Mouse (Mus musculus): ENCODE data around the gene Carmil1.

The Carmil1 gene

GRCm38 (mm10) chr13:24211229-24211628 lies 69.4 kb downstream of the Carmil1 start:
- no peak for DNase-seq (ENCODE audit: low spot score in 2 of 2)

DNA sequence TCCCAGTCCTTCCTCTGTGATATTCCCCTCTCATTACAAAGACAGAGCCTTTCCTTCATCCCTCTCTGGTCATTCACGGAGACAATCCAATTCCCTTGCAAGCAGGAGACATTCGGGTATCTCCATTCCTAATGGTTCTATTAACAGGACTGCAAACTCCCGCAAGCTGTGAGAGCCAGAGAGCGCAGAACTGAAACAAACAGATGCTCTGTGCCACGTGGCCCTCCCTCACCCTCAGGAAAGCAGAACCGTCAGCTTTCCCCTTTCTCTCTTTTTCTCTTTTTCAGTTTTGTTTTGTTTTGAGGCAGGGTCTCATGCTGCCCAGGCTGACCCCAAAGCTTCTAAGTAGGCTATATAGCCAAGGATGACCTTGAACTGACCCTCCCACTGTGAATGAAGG lies 74.5 kb downstream of the Carmil1 start:
- DNase-seq (ENCODE audit: low spot score in 2 of 2), result no peak

DNA sequence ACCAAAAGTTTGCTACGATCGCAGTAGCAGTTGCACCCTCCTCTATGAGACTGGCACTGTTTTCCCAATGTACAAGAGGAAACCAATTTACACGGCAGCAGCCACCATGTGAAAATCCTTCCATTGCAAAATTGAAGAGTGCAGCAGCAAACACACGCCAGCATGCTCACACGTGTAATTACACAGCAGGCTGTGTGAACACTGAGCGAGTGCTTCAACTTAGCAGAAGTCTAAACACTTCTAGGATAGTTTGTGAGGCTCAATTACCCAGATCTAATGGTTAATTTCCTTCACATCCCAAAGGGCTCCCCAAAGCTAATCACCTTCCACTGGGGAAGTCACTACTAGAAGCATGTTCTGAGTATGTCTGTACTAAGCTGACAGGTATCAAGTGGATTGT lies 78.3 kb downstream of the Carmil1 start:
- no peak for DNase-seq (ENCODE audit: low spot score in 2 of 2)

- DNase-seq (ENCODE audit: low spot score in 2 of 2), result peak; percentile 22 to 60
Measured at GRCm38 (mm10) chr13:24199861-24200543, 80.6 kb downstream of the Carmil1 start.

DNA sequence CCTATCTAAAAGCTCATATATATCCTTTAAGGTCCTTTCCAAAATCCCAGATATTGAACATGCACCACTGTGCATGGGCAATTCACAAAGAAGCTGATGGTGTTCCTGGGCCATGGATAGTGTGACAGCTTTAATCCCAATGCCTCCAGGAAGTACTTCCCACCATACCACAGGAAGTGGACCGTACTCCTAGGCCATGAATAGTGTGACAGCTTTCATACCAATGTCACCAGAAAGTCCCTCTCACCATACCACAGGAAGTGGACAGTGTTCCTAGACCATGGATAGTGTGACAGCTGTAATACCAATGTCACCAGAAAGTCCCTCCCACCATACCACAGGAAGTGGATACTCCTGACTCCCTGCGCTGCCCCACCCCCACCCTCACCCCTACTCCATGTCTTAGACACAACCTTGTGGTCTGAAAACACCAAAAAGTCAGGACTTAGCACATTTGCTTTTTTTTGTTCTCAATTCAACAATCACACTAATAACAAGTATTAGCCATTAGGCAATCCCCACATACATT lies 82.1 kb downstream of the Carmil1 start:
- no peak for DNase-seq (ENCODE audit: low spot score in 2 of 2)

DNA sequence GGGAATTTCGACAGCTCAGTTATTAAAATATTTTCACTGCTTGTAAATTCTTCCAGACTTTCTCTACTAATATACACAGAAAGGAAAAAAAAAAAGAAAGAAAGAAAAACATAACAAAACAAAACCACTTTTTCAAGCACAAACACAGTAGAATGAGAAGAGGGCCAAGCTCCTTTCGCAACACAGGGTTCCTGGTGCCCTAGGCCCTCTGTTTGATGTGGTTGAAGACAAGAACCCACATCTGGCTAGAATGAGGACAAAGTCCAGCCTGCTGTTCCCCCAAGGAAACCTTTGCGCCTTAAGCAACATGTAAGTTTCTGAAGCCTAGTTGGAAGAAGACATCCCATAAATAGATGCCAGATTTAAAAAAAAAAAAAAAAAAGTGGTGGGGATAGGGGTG lies 85.2 kb downstream of the Carmil1 start:
- DNase-seq (ENCODE audit: low spot score in 2 of 2), result no peak

DNA sequence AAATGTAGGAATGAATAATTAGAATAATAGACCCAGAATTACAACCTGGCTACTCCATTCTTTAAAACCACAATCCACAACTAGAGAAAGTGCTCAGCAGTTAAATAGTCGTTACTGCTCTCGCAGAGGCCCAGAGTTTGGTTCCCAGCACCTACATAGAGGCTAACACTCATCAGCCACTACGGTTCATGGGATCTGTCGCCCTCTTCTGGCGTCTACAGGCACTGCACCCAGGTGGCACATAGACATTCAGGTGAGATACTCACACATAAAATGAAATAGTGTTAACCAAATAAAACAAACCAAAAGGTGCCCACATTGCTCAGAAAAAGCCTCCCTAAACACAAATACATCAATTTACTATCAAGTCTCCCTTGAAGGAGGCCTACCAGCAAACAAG lies 86.6 kb downstream of the Carmil1 start:
- no peak for DNase-seq (ENCODE audit: low spot score in 2 of 2)

- no peak for DNase-seq (ENCODE audit: low spot score in 2 of 2)
Measured at GRCm38 (mm10) chr13:24190875-24191663, 89.5 kb downstream of the Carmil1 start.

GRCm38 (mm10) chr13:24187026-24187425 lies 93.6 kb downstream of the Carmil1 start:
- DNase-seq (ENCODE audit: low spot score in 2 of 2), result no peak

GRCm38 (mm10) chr13:24185641-24186040 lies 95.0 kb downstream of the Carmil1 start:
- no peak for DNase-seq (ENCODE audit: low spot score in 2 of 2)

GRCm38 (mm10) chr13:24182878-24183277 lies 97.7 kb downstream of the Carmil1 start:
- no peak for DNase-seq (ENCODE audit: low spot score in 2 of 2)

GRCm38 (mm10) chr13:24179538-24179937 lies 101.1 kb downstream of the Carmil1 start:
- no peak for DNase-seq (ENCODE audit: low spot score in 2 of 2)

DNA sequence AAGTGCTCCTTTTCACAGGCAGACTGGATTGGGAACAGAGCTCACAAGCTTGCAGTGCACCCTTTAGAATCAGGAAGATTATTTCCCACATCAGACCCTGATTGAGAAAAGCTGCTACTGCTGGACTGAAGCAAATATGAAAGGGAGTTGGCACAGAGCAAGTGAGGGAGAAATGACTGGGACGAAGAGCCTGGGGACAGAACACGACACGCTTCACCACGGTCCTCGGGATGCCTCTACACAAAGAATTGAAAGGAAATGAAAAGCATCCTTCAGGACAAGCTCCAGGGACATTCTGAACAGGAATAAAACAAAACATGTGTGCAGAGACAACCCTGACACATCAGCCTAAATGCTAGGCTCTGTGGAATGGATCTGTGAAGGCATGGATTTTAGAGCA lies 103.0 kb downstream of the Carmil1 start:
- no peak for DNase-seq (ENCODE audit: low spot score in 2 of 2)

DNA sequence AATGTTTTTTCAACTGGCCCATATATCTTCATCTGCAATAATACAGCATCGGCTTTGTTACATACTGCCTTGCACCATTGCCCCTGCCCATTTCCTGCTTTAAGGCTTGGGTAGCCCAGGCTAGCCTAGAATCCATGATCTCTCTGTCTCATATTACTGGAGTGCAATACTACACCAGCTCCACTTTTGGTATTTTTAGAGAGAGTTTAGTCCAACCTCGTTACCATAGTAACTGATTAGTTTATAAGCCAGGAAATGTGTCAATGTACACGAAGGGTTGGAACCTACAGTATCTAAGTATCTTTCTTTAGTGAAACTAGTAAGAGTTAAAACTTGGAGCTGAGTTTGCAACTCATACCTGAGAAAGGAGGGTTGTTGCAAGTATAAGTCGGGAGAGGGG lies 103.8 kb downstream of the Carmil1 start:
- no peak for DNase-seq (ENCODE audit: low spot score in 2 of 2)

GRCm38 (mm10) chr13:24169658-24170057 lies 110.9 kb downstream of the Carmil1 start:
- DNase-seq (ENCODE audit: low spot score in 2 of 2), result no peak

DNA sequence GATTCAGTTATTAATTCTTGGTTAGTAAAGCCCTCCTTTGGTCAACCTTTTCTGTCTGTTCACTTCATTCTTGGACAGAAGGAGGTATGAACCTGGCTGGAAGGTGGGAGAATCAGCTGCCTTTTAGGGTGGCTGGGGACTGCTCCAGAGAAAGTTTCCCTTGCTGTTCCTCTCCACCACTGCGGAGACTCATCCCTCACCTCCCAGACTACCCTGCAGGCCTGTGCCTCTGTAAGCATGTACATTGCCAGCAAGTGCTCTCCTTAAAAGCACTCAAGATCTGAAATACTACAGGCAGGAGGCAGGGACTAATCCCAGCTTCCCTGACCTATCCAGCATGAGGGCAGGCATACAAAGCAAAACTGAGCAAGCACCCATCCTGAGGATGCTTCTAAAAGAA lies 117.2 kb downstream of the Carmil1 start:
- no peak for DNase-seq (ENCODE audit: low spot score in 2 of 2)

GRCm38 (mm10) chr13:24161105-24161504 lies 119.5 kb downstream of the Carmil1 start:
- no peak for DNase-seq (ENCODE audit: low spot score in 2 of 2)

DNA sequence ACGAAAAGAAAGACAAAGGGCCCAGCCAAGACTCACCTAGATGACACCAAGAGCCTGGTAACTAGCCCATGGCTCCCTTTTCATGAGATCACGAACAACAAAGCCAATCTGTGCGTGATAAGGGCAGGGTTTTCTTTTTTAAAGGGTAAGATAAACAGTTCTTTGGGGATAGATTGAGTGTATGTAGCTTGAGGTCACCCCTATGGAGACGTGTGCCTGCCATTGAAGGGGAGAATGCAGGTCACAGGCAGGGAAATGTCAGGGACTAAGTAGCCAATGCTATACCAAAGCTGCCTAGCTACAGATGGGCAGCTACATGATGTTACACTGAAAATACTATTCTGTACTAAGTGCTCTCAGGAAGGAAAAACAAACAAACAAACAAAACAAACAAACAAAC lies 120.6 kb downstream of the Carmil1 start:
- DNase-seq (ENCODE audit: low spot score in 2 of 2), result no peak

DNA sequence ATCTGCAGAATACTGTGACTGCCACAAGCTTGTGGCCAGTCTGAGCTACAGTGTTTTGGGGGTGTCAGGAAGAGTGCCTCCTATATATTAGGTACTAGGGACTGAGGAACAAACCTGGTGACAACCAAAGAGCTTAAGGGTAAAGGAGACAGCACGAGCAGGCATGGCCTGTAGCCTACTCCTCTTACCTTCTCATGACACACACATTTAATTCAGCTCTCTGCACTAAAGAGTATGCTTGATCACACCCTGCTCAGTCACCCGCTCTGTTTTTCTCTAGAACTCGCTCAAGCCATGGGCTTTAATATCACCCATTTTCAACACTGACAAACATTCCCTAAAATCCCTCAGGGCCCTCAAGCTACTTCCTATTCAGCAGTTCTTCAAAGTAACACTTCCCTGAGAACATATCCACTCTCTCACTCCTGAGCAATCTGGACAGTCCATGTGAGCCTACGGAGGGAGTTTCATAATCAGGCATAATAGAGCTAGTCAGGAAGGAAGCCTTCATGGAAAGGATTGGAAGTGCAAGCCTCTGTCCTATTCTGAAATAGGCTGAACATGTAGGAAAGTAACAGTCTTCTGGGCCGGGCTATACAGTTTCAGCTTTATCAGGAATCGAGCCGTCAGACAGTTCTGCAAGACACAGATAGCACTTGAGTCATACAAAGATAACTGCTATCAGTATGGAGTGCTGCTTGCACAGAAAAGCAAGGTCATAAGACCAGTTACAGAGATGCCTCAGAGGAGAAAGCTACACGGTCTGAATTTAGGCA lies 121.2 kb downstream of the Carmil1 start:
- DNase-seq (ENCODE audit: low spot score in 2 of 2), result no peak

DNA sequence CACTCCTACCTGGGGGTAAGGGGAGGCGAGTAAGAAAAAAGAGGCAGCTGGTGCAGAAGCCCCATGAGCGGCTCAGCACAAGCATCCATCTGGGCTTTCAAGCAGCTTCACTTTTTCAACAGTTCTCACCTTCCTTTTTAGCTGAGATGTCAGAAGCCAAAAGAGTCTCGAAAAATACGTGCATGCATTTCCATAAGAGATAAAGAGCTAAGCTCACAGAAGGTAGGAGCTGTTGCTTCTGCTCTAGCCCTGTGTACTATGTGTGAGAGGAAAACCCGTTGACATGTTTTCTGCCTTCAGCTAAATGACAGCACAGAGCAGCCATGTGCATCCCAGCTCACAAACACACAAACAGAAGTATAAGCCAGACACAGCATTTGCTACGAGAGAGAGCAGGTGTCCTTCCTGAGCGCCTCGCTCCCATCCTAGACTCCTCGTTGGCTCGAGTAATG lies 123.0 kb downstream of the Carmil1 start:
- DNase-seq (ENCODE audit: low spot score in 2 of 2), result peak in 1 of 2 experiments; percentile 40

DNA sequence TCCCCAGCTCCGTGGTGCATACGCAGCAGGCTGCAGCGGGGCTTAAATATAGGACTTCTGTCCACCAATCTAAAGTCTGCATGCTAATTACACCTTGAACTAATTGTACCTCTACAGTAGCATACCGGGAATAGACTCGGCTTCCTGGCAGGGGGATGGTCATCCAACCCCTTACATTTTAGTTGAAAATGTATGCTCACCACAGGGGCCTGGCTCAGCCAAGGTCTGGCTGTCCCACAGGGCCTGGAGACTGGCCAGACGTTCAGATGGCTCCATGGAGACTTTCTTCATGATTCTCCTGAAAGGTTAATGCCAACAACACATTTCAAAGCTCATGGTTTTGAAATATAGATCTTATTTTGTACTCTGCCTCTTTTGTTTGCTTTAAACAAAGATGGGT lies 125.4 kb downstream of the Carmil1 start:
- no peak for DNase-seq (ENCODE audit: low spot score in 2 of 2)
